Mouse (Mus musculus): ENCODE results near the gene Gm5105. TPM values are rescaled to one million over a fixed set of nuclear protein-coding genes. Genes with fewer than 3 reads are reported as not detected.

Gm5105 gene
- polyA plus RNA-seq, 1 experiment: 0.19 TPM

DNA sequence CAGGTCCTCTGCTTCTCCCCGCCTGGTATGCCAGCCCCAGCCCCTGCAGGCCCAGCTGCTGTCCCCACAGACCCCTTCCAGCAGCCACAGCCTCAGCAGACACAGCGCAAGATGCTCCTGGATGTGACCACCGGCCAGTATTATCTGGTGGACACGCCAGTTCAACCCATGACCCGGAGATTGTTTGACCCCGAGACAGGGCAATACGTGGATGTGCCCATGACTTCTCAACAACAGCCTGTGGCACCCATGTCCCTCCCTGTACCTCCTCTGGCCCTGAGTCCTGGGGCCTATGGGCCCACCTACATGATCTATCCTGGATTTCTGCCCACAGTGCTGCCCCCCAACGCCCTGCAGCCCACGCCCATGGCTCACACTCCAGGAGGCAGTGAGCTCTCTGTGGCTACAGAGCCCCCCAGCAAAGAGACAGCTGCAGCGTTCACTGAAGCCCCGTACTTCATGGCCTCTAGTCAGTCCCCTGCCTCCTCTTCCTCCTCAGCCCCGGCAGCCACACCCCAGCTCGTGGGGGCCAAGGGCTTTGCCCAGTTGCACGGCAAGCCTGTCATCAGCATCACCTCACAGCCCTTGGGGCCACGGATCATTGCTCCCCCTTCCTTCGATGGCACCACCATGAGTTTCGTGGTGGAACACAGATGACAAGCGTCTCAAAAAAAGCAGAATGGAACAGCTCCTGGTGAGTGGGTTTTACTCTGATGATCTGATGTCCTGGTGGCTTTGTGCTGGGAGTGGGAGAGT, 2.7 kb upstream of the Gm5105 start:
- H3K36me3 ChIP-seq (ENCODE audit: control insufficient read depth, insufficient read depth, low read length): no peaks in the 10 kb centered on the region
- no peaks in the 10 kb centered on the region for H3K27me3 ChIP-seq (ENCODE audit: control insufficient read depth, insufficient read depth, low read length)
- no peak overlapping the region for H3K4me3 ChIP-seq (ENCODE audit: low read depth, low read length)
- H3K27ac ChIP-seq (ENCODE audit: insufficient read depth, low read depth, low read length): no peak overlapping the region
- WGBS: 78% methylated on average over 18 of the region's 18 CpGs
- H3K4me1 ChIP-seq (ENCODE audit: control insufficient read depth, insufficient read depth, insufficient read length, low read length): no peaks in the 10 kb centered on the region; the same call in 1 of the 2 replicates
- TF ChIP-seq POLR2A (IDR thresholded peaks at IDR 0.05; ENCODE audit: low read depth, low read length) (no peak), CTCF (IDR thresholded peaks at IDR 0.05; ENCODE audit: extremely low read depth, insufficient read length, insufficient replicate concordance, low read depth, low read length) (no peak)

DNA sequence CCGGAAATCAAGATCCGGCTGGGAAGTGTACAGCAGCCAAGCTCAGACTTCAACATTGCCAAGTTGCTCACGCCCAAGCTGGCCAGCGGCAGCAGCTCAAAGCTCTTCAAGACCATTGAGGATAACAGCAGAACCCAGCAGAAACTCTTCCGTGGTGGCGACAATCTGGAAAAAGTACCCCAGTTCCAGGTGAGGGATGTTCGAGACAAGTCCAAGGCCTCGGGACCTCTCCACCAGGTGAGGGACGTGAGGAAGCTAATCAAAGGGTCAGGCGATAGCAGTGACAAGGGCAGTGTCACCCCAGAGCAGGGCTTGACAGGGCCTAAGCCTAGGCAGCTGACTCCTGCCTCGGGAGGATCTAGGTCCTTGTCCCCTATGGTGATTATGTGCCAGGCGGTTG, 915 bp upstream of the Gm5105 start:
- H3K4me3 ChIP-seq (ENCODE audit: low read depth, low read length): no peak overlapping the region
- H3K36me3 ChIP-seq (ENCODE audit: control insufficient read depth, insufficient read depth, low read length): no peaks in the 10 kb centered on the region
- no peak overlapping the region for H3K27ac ChIP-seq (ENCODE audit: insufficient read depth, low read depth, low read length)
- 89% methylated on average over 12 of the region's 12 CpGs for WGBS
- TF ChIP-seq CTCF (IDR thresholded peaks at IDR 0.05; ENCODE audit: extremely low read depth, insufficient read length, insufficient replicate concordance, low read depth, low read length) (no peak), POLR2A (IDR thresholded peaks at IDR 0.05; ENCODE audit: low read depth, low read length) (no peak)
- no peaks in the 10 kb centered on the region for H3K27me3 ChIP-seq (ENCODE audit: control insufficient read depth, insufficient read depth, low read length)
- H3K4me1 ChIP-seq (ENCODE audit: control insufficient read depth, insufficient read depth, insufficient read length, low read length): no peaks in the 10 kb centered on the region; the same call in 1 of the 2 replicates

GRCm38 (mm10) chr3:138066348-138066856, 786 bp downstream of the Gm5105 start:
- Histone ChIP-seq H3K4me3 (ENCODE audit: low read depth, low read length) (no peak overlapping the region), H3K27ac (ENCODE audit: insufficient read depth, low read depth, low read length) (no peak overlapping the region), H3K36me3 (ENCODE audit: control insufficient read depth, insufficient read depth, low read length) (no peaks in the 10 kb centered on the region), H3K27me3 (ENCODE audit: control insufficient read depth, insufficient read depth, low read length) (no peaks in the 10 kb centered on the region), H3K4me1 (ENCODE audit: control insufficient read depth, insufficient read depth, insufficient read length, low read length) (peaks cover 2% of the 10 kb centered on the region)
- 77% methylated on average over 20 of the region's 20 CpGs for WGBS
- TF ChIP-seq CTCF (IDR thresholded peaks at IDR 0.05; ENCODE audit: extremely low read depth, insufficient read length, insufficient replicate concordance, low read depth, low read length): no peak
- TF ChIP-seq POLR2A (IDR thresholded peaks at IDR 0.05; ENCODE audit: low read depth, low read length): no peak

GRCm38 (mm10) chr3:138065930-138066329, 1.3 kb downstream of the Gm5105 start:
- H3K4me1 ChIP-seq (ENCODE audit: control insufficient read depth, insufficient read depth, insufficient read length, low read length): peaks cover 2% of the 10 kb centered on the region
- H3K27me3 ChIP-seq (ENCODE audit: control insufficient read depth, insufficient read depth, low read length): no peaks in the 10 kb centered on the region
- H3K36me3 ChIP-seq (ENCODE audit: control insufficient read depth, insufficient read depth, low read length): no peaks in the 10 kb centered on the region
- 91% methylated on average over 16 of the region's 16 CpGs for WGBS
- TF ChIP-seq CTCF (IDR thresholded peaks at IDR 0.05; ENCODE audit: extremely low read depth, insufficient read length, insufficient replicate concordance, low read depth, low read length) (no peak), POLR2A (IDR thresholded peaks at IDR 0.05; ENCODE audit: low read depth, low read length) (no peak)
- no peak overlapping the region for H3K4me3 ChIP-seq (ENCODE audit: low read depth, low read length)
- no peak overlapping the region for H3K27ac ChIP-seq (ENCODE audit: insufficient read depth, low read depth, low read length)

- no peak within 1 kb of the TSS for H3K4me3 ChIP-seq (ENCODE audit: low read depth, low read length)
- no peaks in the 10 kb centered on the region for H3K27me3 ChIP-seq (ENCODE audit: control insufficient read depth, insufficient read depth, low read length)
- H3K36me3 ChIP-seq (ENCODE audit: control insufficient read depth, insufficient read depth, low read length): no peaks in the 10 kb centered on the region
- 76% methylated on average over 33 of the region's 33 CpGs for WGBS
- TF ChIP-seq CTCF (IDR thresholded peaks at IDR 0.05; ENCODE audit: extremely low read depth, insufficient read length, insufficient replicate concordance, low read depth, low read length) (no peak), POLR2A (IDR thresholded peaks at IDR 0.05; ENCODE audit: low read depth, low read length) (no peak)
- no peak within 1 kb of the TSS for H3K27ac ChIP-seq (ENCODE audit: insufficient read depth, low read depth, low read length)
- peaks cover 2% of the 10 kb centered on the region for H3K4me1 ChIP-seq (ENCODE audit: control insufficient read depth, insufficient read depth, insufficient read length, low read length)
These were observed 2.2 kb downstream of the Gm5105 start, which contains the start of gene 1110002E22Rik for GRCm38 (mm10) chr3:138064732-138065645. 1110002E22Rik (plus strand) TSS chr3:138065052.

- Histone ChIP-seq H3K27me3 (ENCODE audit: control insufficient read depth, insufficient read depth, low read length) (no peaks in the 10 kb centered on the region), H3K4me3 (ENCODE audit: low read depth, low read length) (no peak overlapping the region), H3K27ac (ENCODE audit: insufficient read depth, low read depth, low read length) (no peak overlapping the region), H3K4me1 (ENCODE audit: control insufficient read depth, insufficient read depth, insufficient read length, low read length) (peaks cover 2% of the 10 kb centered on the region), H3K36me3 (ENCODE audit: control insufficient read depth, insufficient read depth, low read length) (no peaks in the 10 kb centered on the region)
- WGBS: 47% methylated on average over 14 of the region's 14 CpGs
- TF ChIP-seq CTCF (IDR thresholded peaks at IDR 0.05; ENCODE audit: extremely low read depth, insufficient read length, insufficient replicate concordance, low read depth, low read length) (no peak), POLR2A (IDR thresholded peaks at IDR 0.05; ENCODE audit: low read depth, low read length) (no peak)
These were observed 3.4 kb downstream of the Gm5105 start for GRCm38 (mm10) chr3:138063731-138064329.

Data from small intestine, adult 2 months (tissue).